Mouse (Mus musculus) CH12F3 (cell line): Measurements from ENCODE around the gene Nagpa.

Experiments used
- in situ Hi-C: fragments of 300-500 bp; cut with MboI; formaldehyde crosslinking; loops from 2 replicates; pipeline ENCODE4 v1.14.3; 2020; ENCODE audit warnings: low sequenced_read_pairs

The Nagpa gene

GRCm38 (mm10) chr16:5202681-5203080, 1.1 kb downstream of the Nagpa start:
- in situ Hi-C loops = no loop called here

- in situ Hi-C loops = no loop called here
Measured at GRCm38 (mm10) chr16:5195080-5195479, 8.7 kb downstream of the Nagpa start.

- in situ Hi-C loops = no loop called here
Measured at GRCm38 (mm10) chr16:5186234-5186633, 17.6 kb downstream of the Nagpa start.

GRCm38 (mm10) chr16:5185691-5186090, 18.1 kb downstream of the Nagpa start:
- in situ Hi-C loops = no loop called here

- in situ Hi-C loops = no loop called here
Measured at GRCm38 (mm10) chr16:5184956-5185355, 18.9 kb downstream of the Nagpa start.

GRCm38 (mm10) chr16:5184101-5184500, 19.7 kb downstream of the Nagpa start:
- in situ Hi-C loops = no loop called here

- in situ Hi-C loops = no loop called here
Measured at GRCm38 (mm10) chr16:5183310-5183975, 20.4 kb downstream of the Nagpa start.

- in situ Hi-C loops = no loop called here
Measured at GRCm38 (mm10) chr16:5172636-5173035, 31.2 kb downstream of the Nagpa start.

GRCm38 (mm10) chr16:5168829-5169228, 35.0 kb downstream of the Nagpa start:
- in situ Hi-C loops = no loop called here

GRCm38 (mm10) chr16:5168038-5168437, 35.8 kb downstream of the Nagpa start:
- in situ Hi-C loops = no loop called here

- in situ Hi-C loops = no loop called here
Measured at GRCm38 (mm10) chr16:5164327-5164726, 39.5 kb downstream of the Nagpa start.

GRCm38 (mm10) chr16:5159248-5159647, 44.6 kb downstream of the Nagpa start:
- in situ Hi-C loops = no loop called here

GRCm38 (mm10) chr16:5157113-5157512, 46.7 kb downstream of the Nagpa start:
- in situ Hi-C loops = no loop called here

- in situ Hi-C loops = no loop called here
Measured at GRCm38 (mm10) chr16:5156495-5156894, 47.3 kb downstream of the Nagpa start.

GRCm38 (mm10) chr16:5155014-5155413, 48.8 kb downstream of the Nagpa start:
- in situ Hi-C loops = no loop called here

- in situ Hi-C loops = no loop called here
Measured at GRCm38 (mm10) chr16:5153299-5154026, 50.3 kb downstream of the Nagpa start.

GRCm38 (mm10) chr16:5150544-5150943, 53.3 kb downstream of the Nagpa start:
- in situ Hi-C loops = no loop called here

- in situ Hi-C loops = no loop called here
Measured at GRCm38 (mm10) chr16:5147037-5147385, 56.8 kb downstream of the Nagpa start, which contains the start of gene Sec14l5. Gene Sec14l5 (plus strand): TSS chr16:5147109.

- in situ Hi-C loops = no loop called here
Measured at GRCm38 (mm10) chr16:5146367-5147036, 57.3 kb downstream of the Nagpa start.

- in situ Hi-C loops = no loop called here
Measured at GRCm38 (mm10) chr16:5145570-5145969, 58.2 kb downstream of the Nagpa start.
